30 mouse cellular contexts compared by ENCODE assay signal in the genomic region with DNA sequence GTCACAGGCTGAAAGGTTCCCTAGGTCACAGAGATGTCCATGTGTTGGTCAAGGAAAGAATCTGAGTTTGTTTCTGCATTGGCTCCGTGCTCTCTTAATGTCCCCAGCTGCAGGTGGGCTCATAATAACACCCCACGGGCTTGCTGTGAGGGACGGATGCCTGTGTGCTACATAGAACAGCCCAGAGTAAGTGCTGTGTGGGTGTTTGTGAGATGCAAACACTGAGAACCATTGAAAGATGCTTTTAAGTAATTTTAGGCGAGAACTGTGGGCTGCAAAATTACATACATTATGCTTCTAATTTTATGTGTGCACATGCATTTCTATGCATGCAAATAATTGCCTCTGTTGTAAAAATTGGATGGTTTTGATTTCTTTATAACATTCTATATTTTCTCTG. TPM values are rescaled to one million over a fixed set of nuclear protein-coding genes. Genes with fewer than 3 reads are reported as not detected.
DNase-seq lines count a peak whose midpoint lies in the region; ATAC-seq lines count a peak whose summit lies in the region.
"Had no signal": no experiment of that assay in that cellular context is flagged by ENCODE, and none has a peak within 500 bp of the region (broad histone marks: within the 10 kb centered on the region; RNA-seq: fewer than 3 reads in every experiment).

No protein-coding gene starts in this region.

- H3K4me3 ChIP-seq in midbrain, embryonic 10.5 days = no peak overlapping the region
- no peak overlapping the region for H3K4me3 ChIP-seq in midbrain, embryonic 15.5 days
- H3K4me3 ChIP-seq: embryonic facial prominence, embryonic 15.5 days; forebrain, embryonic 13.5 days; heart, embryonic 13.5 days; limb, embryonic 12.5 days; lung, embryonic 15.5 days; myocyte; neural tube, embryonic 12.5 days had no signal

- H3K4me2 ChIP-seq in midbrain, embryonic 15.5 days = no peak overlapping the region
- H3K4me2 ChIP-seq: embryonic facial prominence, embryonic 15.5 days; forebrain, embryonic 13.5 days; heart, embryonic 13.5 days; hindbrain, embryonic 14.5 days; limb, embryonic 12.5 days; liver, embryonic 11.5 days; lung, embryonic 15.5 days; midbrain, embryonic 11.5 days; neural tube, embryonic 12.5 days had no signal

- H3K27me3 ChIP-seq in midbrain, embryonic 10.5 days (ENCODE audit: low read depth, poor library complexity, severe bottlenecking) = peaks cover 31% of the 10 kb centered on the region
- H3K27me3 ChIP-seq in midbrain, embryonic 15.5 days (replicated peaks) = no peaks in the 10 kb centered on the region
- H3K27me3 ChIP-seq: embryonic facial prominence, embryonic 15.5 days; heart, embryonic 13.5 days; limb, embryonic 12.5 days; lung, embryonic 15.5 days had no signal

- 83% methylated on average over 4 of the region's 4 CpGs for WGBS in midbrain, embryonic 10.5 days
- WGBS in midbrain, embryonic 15.5 days = 76% methylated on average over 4 of the region's 4 CpGs

- no peaks in the 10 kb centered on the region for H3K36me3 ChIP-seq in midbrain, embryonic 10.5 days
- no peaks in the 10 kb centered on the region for H3K36me3 ChIP-seq in midbrain, embryonic 15.5 days (replicated peaks)
- H3K36me3 ChIP-seq: embryonic facial prominence, embryonic 15.5 days; heart, embryonic 13.5 days; limb, embryonic 12.5 days; lung, embryonic 15.5 days; neural tube, embryonic 12.5 days had no signal

- no peaks in the 10 kb centered on the region for H3K9me3 ChIP-seq in midbrain, embryonic 10.5 days (replicated peaks)
- no peaks in the 10 kb centered on the region for H3K9me3 ChIP-seq in midbrain, embryonic 15.5 days
- H3K9me3 ChIP-seq: embryonic facial prominence, embryonic 15.5 days; forebrain, embryonic 13.5 days; heart, embryonic 13.5 days; limb, embryonic 12.5 days; lung, embryonic 15.5 days; neural tube, embryonic 12.5 days had no signal

- H3K4me1 ChIP-seq in midbrain, embryonic 10.5 days = peaks cover 26% of the 10 kb centered on the region
- peaks cover 12% of the 10 kb centered on the region; the same call in 1 of the 2 replicates for H3K4me1 ChIP-seq in midbrain, embryonic 15.5 days
- H3K4me1 ChIP-seq: lung, embryonic 15.5 days had no signal

- DNase-seq in frontal cortex, adult 2 months (ENCODE audit: extremely low spot score in 1 of 2, low spot score in 1 of 2) = peak; percentile 19 to 58
- DNase-seq in frontal cortex, postnatal 25 days (ENCODE audit: low spot score in 2 of 2) = no peak
- no peak for DNase-seq in midbrain, embryonic 10.5 days (ENCODE audit: low spot score)
- peak; percentile 31 to 32 for DNase-seq in left cerebral cortex, postnatal 36 days (ENCODE audit: low spot score in 2 of 2)
- peak; percentile 69 for DNase-seq in telencephalon, adult 2 months (ENCODE audit: low read depth, low spot score)
- no peak for DNase-seq in spleen, adult 18-20 months
- DNase-seq: adrenal gland, postnatal 14 days; cerebellum, adult 18-20 months; gastrocnemius, postnatal 25 days; heart, adult 18-20 months; heart, postnatal 10 days; kidney, adult 9 months; kidney, postnatal 10 days; layer of hippocampus, postnatal 36 days; thymus, postnatal 4 days had no signal

- no peak overlapping the region for H3K9ac ChIP-seq in midbrain, embryonic 15.5 days
- H3K9ac ChIP-seq: embryonic facial prominence, embryonic 15.5 days; forebrain, embryonic 13.5 days; heart, embryonic 13.5 days; hindbrain, embryonic 14.5 days; limb, embryonic 12.5 days; lung, embryonic 15.5 days; neural tube, embryonic 12.5 days had no signal

- intact Hi-C loops in left cerebral cortex, postnatal 36 days (cut with DNase I) = loop anchor here (5.0 kb wide), 1 partner anchor 35 kb away; no protein-coding TSS in a partner anchor

- no peak for ATAC-seq in midbrain, embryonic 15.5 days (replicated peaks)
- ATAC-seq: CD4-positive, CD25-positive, alpha-beta regulatory T cell, adult 4 months; forebrain, embryonic 13.5 days; intestine, postnatal 0 days had no signal

- H3K27ac ChIP-seq in midbrain, embryonic 10.5 days (replicated peaks) = 0 out of 2 replicates have a peak overlapping the region, but pooled peaks have one; percentile 50
- no peak overlapping the region for H3K27ac ChIP-seq in midbrain, embryonic 15.5 days
- H3K27ac ChIP-seq: embryonic facial prominence, embryonic 15.5 days; forebrain, embryonic 13.5 days; heart, embryonic 13.5 days; hindbrain, embryonic 14.5 days; limb, embryonic 12.5 days; lung, embryonic 15.5 days; neural tube, embryonic 12.5 days had no signal

RNA-seq across cellular contexts. Expression of gene Cxcl14, which starts 20.6 kb away (rescaled TPM):
- polyA plus RNA-seq in frontal cortex, adult 2 months (2012; rRNA removed) = 125 and 137 TPM in 2 replicates
- 5.4 and 9.3 TPM in 2 replicates for polyA plus RNA-seq in midbrain, embryonic 10.5 days (2016; fragmentation: Nextera tagmentation; extraction: Ambion mirVana)
- polyA plus RNA-seq in midbrain, embryonic 15.5 days (2015; fragmentation: Nextera tagmentation; extraction: Ambion mirVana) = 16.4 and 22.7 TPM in 2 replicates
- total RNA-seq in left cerebral cortex, postnatal 36 days (2021) = 100 to 1,000 TPM; 134 to 153 TPM
- total RNA-seq: common myeloid progenitor, adult 5-6 weeks; megakaryocyte progenitor cell, adult 5-6 weeks had no signal
- polyA plus RNA-seq: CD4-positive, CD25-positive, alpha-beta regulatory T cell, adult 4 months; myocyte had no signal

Comparison
In these comparisons a context has a peak if more than half of its experiments do, and no peak if none do; other contexts are left out.
1. DNase-seq: peak in frontal cortex, adult 2 months (2 of 2), left cerebral cortex, postnatal 36 days (2 of 2) and telencephalon, adult 2 months (single experiment); none in frontal cortex, postnatal 25 days (0 of 2), midbrain, embryonic 10.5 days (single experiment) and spleen, adult 18-20 months (0 of 2).